Mouse (Mus musculus) cortical plate, adult 2 months (tissue): ENCODE measurements around the gene Cmbl.

ENCODE experiments used
- CTCF ChIP-seq: fragments of 200-500 bp; IDR thresholded peaks from 2 replicates; pipeline ENCODE4 v1.5.1; 2011; ENCODE audit warnings: mild to moderate bottlenecking, control low read depth, low read length; ENCODE audit not compliant: insufficient read depth; ENCODE audit errors: extremely low read depth
- POLR2A ChIP-seq: fragments of 200-500 bp; IDR thresholded peaks from 2 replicates; pipeline ENCODE4 v1.6.1; 2011; ENCODE audit warnings: mild to moderate bottlenecking, low read length, control low read depth; ENCODE audit not compliant: insufficient read depth; ENCODE audit errors: extremely low read depth

DNA sequence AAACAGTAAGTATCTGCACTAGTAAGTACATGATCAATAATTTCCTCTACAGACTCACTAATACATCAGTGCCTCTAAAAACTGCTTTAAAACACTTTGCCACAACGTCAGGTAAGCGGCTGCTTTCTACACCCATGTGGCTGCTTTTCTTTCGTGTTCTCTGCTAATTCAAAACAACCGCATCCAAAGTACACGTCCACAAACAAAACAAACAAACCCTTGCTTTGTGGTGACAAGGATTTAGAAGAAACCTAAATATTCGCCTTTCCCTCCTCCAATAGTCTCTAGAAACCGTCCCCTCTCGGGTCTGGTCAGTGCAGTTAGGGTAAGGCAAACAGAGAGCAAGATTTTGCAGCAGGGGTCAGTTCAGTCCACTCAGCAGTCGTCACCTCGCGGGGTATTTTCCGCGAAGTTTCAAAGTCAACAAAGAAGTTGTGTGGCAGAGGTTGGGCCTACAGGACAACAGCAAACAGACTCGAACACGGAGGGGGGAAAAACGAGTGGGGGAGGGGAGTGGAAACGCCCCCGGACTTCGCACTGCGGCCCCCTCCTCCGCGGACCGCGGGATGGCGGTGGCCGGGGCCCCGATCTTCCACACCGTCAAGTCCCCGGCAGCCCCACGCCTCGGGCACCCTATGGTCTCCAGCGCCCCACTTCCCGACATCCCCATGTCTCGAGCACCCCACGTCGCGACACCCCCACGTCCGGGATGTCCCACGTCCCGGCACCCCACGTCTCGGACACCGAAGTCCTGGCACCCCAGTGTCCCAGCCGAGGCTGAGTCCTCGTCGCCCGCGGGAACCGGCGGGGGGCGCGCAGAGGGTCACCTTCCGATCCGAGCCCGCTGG is 35.2 kb upstream of the Cmbl start:
- TF ChIP-seq CTCF (no peak), POLR2A (no peak)
